Mouse (Mus musculus) ES-Bruce4 (cell line): ENCODE results near the gene Atxn2. TPM values are rescaled to one million over a fixed set of nuclear protein-coding genes. Genes with fewer than 3 reads are reported as not detected.

Experiments
- H3K27ac ChIP-seq: 2 replicates; pipeline ENCODE4 v1.5.1; 2012; ENCODE audit warnings: low read length, inconsistent platforms; ENCODE audit not compliant: insufficient read depth
- H3K27me3 ChIP-seq: 2 replicates; pipeline ENCODE4 v1.6.1; 2012; ENCODE audit warnings: mild to moderate bottlenecking, low read length, inconsistent platforms; ENCODE audit not compliant: control insufficient read depth, poor library complexity, insufficient read depth, severe bottlenecking
- H3K36me3 ChIP-seq: 2 replicates; pipeline ENCODE4 v1.6.1; 2012; ENCODE audit warnings: inconsistent platforms, mild to moderate bottlenecking, low read length, moderate library complexity; ENCODE audit not compliant: control insufficient read depth, poor library complexity, insufficient read depth, severe bottlenecking
- H3K4me1 ChIP-seq: one replicate; pipeline ENCODE4 v1.8.1; 2011; ENCODE audit warnings: low read length; ENCODE audit not compliant: control insufficient read depth, insufficient read depth
- H3K4me3 ChIP-seq: 2 replicates; pipeline ENCODE4 v1.5.1; 2011; ENCODE audit warnings: low read depth, mild to moderate bottlenecking, low read length
- H3K9ac ChIP-seq: 2 replicates; pipeline ENCODE4 v1.6.1; 2012; ENCODE audit warnings: low read depth, mild to moderate bottlenecking, inconsistent platforms; ENCODE audit not compliant: poor library complexity, severe bottlenecking
- H3K9me3 ChIP-seq: replicated peaks from 2 replicates; pipeline ENCODE4 v1.6.1; 2012; ENCODE audit warnings: mild to moderate bottlenecking, low read length, inconsistent platforms; ENCODE audit not compliant: control insufficient read depth, poor library complexity, insufficient read depth, severe bottlenecking
- CTCF ChIP-seq: IDR thresholded peaks from one replicate; pipeline ENCODE4 v1.8.1; 2011; ENCODE audit warnings: low read depth, low read length
- EP300 ChIP-seq: IDR thresholded peaks from 2 replicates; pipeline ENCODE4 v1.6.1; 2011; ENCODE audit warnings: low read depth, low read length; ENCODE audit not compliant: insufficient read depth
- POLR2A ChIP-seq: IDR thresholded peaks from one replicate; pipeline ENCODE4 v1.8.1; 2011; ENCODE audit warnings: low read length; ENCODE audit not compliant: insufficient read depth
- polyA plus RNA-seq: library from polyadenylated mRNA; stranded (reverse); fragments of >200 nt; gene quantifications from 2 replicates; pipeline ENCODE4 v1.2.4, GENCODE M21; 2011; ENCODE audit warnings: low read depth; ENCODE audit not compliant: missing spikeins, insufficient read depth, insufficient read length

Gene Atxn2
- polyA plus RNA-seq, 1 experiment, result 284 TPM

DNA sequence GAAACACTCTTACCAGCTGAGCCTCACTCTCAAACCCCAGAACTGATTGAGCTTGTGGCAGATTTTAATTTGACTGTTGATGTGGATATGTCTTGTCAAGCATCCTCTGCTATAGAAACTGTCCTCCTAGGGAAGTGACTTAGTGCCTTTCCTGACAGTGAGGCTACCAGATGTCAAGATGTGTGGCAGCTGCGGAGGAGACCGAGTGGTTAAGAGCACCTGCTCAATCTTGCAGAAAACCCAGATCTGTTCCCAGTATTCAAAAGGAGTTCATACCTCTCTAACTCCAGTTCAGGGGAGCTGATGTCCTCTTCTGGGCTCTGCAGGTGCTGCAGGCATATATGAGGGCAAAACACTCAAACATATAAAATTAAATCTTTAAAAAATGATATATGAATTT lies 53.9 kb downstream of the Atxn2 start:
- TF ChIP-seq CTCF (no peak), POLR2A (no peak), EP300 (no peak)
- Histone ChIP-seq H3K4me3 (no peak overlapping the region), H3K9ac (no peak overlapping the region), H3K27ac (no peak overlapping the region), H3K4me1 (no peaks in the 10 kb centered on the region), H3K36me3 (peaks cover 6% of the 10 kb centered on the region; the same call in 1 of the 2 replicates), H3K27me3 (no peaks in the 10 kb centered on the region), H3K9me3 (no peaks in the 10 kb centered on the region)

DNA sequence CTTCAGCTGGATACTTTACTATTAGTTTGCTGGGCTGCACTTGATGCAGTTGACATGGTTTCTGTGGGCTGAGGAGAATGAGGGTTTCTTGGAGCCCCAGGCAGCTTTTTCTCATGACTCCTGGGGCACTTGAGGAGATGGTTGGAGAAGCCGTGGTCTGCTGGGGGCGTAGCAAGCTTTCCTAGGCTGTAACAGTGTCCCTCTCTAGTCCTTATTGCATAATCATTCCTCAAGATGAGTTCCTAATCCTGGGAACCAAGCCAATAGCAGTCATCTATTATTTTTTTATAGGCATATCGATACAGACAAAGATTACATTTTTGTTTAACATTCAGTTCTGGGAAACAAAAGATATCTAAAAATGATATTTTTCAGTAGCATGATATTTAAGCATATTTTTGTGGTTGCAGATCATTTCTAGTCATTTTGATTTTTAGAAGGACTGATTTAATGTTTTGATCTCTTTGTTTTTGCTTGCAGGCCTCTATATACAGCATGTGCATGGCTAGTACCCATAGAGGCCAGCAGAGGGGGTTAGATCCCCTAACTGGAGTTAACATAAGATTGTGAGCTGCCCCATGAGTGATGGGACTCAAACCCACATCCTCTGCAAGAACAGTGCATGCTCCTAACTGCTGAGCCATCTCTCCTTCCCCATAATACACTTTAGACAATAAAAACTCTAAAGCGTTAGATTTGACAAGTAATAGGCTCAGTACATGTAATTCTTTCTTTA lies 55.1 kb downstream of the Atxn2 start:
- TF ChIP-seq CTCF (no peak), EP300 (no peak)
- Histone ChIP-seq H3K27me3 (no peaks in the 10 kb centered on the region), H3K4me3 (no peak overlapping the region), H3K36me3 (peaks cover 8% of the 10 kb centered on the region; the same call in 1 of the 2 replicates), H3K9ac (no peak overlapping the region), H3K27ac (no peak overlapping the region), H3K4me1 (no peaks in the 10 kb centered on the region), H3K9me3 (no peaks in the 10 kb centered on the region)

DNA sequence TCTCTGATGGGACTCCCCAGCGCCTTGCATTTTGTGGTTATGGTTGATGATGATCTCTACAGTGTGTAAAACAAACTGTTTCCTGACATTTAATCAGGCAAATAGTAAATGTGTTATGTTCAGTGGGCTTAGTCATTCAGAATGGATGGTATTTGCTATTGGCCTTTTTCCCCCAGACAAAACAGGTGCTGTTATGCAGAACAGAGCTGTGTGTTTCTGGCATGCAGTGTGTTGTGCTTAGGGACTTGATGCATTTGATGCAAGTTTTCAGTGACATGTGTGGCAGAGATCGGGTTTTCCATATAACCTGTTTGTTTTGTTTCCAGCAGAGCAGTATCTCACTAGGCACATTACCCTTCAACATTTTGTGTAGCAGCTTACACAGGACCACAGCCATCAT lies 56.4 kb downstream of the Atxn2 start:
- no peaks in the 10 kb centered on the region for H3K9me3 ChIP-seq
- H3K27me3 ChIP-seq, result no peaks in the 10 kb centered on the region
- peaks cover 8% of the 10 kb centered on the region; the same call in 1 of the 2 replicates for H3K36me3 ChIP-seq
- H3K9ac ChIP-seq, result no peak overlapping the region
- H3K4me3 ChIP-seq, result no peak overlapping the region
- no peaks in the 10 kb centered on the region for H3K4me1 ChIP-seq
- TF ChIP-seq CTCF, result no peak
- TF ChIP-seq EP300, result no peak
- TF ChIP-seq POLR2A, result no peak
- H3K27ac ChIP-seq, result no peak overlapping the region

DNA sequence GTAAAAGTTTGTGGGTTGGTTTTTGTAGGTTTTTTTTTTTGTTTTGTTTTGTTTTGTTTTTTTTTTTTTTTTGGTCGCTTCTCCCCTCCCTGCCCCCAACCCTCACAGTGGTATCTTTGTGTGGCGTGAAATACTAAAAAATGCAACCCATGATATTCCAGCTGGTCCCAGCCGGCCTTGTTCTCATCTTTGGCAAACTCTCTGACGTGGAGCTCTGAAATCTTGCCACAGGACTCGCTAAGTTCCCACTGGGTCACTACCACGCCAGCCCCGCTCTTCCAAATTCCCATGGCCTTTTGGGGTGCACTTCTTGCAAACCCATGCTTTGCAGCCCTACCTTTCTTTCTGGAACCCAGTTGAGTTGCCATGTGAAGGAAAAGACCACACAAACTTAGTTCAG lies 58.7 kb downstream of the Atxn2 start:
- TF ChIP-seq EP300 (no peak), CTCF (no peak), POLR2A (no peak)
- H3K4me3 ChIP-seq, result no peak overlapping the region
- no peaks in the 10 kb centered on the region for H3K9me3 ChIP-seq
- H3K27ac ChIP-seq, result no peak overlapping the region
- peaks cover 11% of the 10 kb centered on the region for H3K36me3 ChIP-seq
- H3K27me3 ChIP-seq, result no peaks in the 10 kb centered on the region
- no peak overlapping the region for H3K9ac ChIP-seq
- no peaks in the 10 kb centered on the region for H3K4me1 ChIP-seq

DNA sequence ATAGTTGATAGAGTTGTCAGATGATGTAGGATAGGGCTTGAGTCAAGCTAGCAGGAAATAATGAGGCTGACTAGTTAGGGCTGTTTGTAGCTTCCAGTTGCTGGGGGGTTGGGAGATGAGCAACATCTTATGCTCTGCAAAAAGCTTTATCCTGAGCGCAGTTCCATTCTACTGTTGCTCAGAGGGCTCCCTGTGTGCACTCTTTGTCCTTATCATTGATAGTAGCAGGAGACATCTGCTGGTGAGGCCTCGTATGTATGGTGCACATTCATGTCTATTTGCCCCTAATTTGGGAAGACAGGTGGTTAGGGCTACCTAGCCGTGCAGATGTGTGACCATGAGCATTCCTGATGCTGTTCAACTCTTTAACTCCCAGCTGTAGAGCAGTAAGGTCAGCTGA lies 60.5 kb downstream of the Atxn2 start:
- Histone ChIP-seq H3K4me1 (no peaks in the 10 kb centered on the region), H3K9me3 (no peaks in the 10 kb centered on the region), H3K27me3 (no peaks in the 10 kb centered on the region), H3K9ac (no peak overlapping the region), H3K4me3 (no peak overlapping the region), H3K27ac (no peak overlapping the region), H3K36me3 (peaks cover 16% of the 10 kb centered on the region)
- TF ChIP-seq POLR2A (no peak), EP300 (no peak), CTCF (no peak)

DNA sequence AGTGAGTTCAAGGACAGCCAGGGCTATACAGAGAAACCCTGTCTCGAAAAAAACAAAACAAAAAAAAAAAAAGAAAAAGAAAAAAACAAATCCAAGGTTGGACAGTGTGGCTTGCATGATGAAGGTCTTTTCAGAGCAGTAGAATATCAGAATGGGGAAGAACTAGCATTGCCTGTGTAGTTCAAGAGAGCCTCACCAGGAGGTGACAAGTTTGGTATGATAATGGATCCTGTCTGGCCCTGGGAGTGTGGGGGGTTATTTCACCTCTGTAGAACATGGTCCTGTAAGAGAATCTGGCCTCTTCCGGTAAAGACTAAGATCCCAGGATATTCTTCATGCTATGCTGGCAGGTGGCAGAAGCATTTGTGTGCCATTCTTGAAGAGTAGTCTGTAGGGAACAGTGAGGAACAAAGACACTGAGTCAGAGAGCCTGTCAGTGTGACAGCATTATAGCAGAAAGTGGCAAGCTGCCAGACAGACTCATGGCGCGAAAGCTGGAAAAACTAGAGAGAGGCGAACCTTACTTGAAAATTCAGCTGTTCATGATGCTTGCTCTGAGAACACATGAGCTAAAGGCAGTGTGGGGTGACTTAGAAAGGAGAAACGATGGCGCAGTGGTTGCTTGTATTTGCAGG lies 67.5 kb downstream of the Atxn2 start:
- no peak for TF ChIP-seq POLR2A
- Histone ChIP-seq H3K36me3 (peaks cover 49% of the 10 kb centered on the region), H3K4me1 (no peaks in the 10 kb centered on the region), H3K4me3 (no peak overlapping the region), H3K27me3 (no peaks in the 10 kb centered on the region), H3K9me3 (no peaks in the 10 kb centered on the region), H3K9ac (no peak overlapping the region), H3K27ac (no peak overlapping the region)
